Mouse (Mus musculus): ENCODE results near the gene Pyroxd1. TPM values are rescaled to one million over a fixed set of nuclear protein-coding genes. Genes with fewer than 3 reads are reported as not detected.

The Pyroxd1 gene
- total and polyA plus RNA-seq, 3 experiments: 2.3 to 18.8 (median 14.9) TPM

DNA sequence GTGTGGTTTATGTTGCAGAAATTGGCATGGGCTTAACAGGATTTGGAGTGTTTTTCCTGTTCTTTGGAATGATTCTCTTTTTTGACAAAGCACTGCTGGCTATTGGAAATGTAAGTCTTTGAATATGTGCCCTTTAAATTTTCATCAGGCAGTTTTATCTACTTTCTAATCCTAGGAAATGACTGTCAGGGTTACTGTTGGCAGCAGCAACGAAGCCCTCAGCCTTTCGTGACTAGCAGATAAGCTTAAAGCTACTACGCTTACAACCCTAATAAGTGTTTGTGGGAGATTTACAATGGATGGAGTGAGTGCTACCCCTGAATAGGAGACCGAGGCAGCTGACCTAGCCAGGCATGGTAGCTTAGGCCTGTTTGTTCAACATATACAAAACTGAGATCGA, 46.9 kb downstream of the Pyroxd1 start:
- TF ChIP-seq POLR2AphosphoS5 (IDR thresholded peaks at IDR 0.05; ENCODE audit: insufficient replicate concordance, low read depth, low read length) (no peak), TAL1 (conservative IDR thresholded peaks at IDR 0.05; ENCODE audit: low read depth, low read length) (no peak), GATA2 (IDR thresholded peaks at IDR 0.05; ENCODE audit: borderline replicate concordance, low read depth, low read length) (no peak)
- DNase-seq (ENCODE audit: low spot score) (no peak), ATAC-seq (ENCODE audit: extremely low read depth, insufficient number of reproducible peaks, low FRiP score, poor library complexity, severe bottlenecking) (no peak)
- Histone ChIP-seq H3K4me1 (ENCODE audit: insufficient read depth, low read depth, low read length) (peaks cover 17% of the 10 kb centered on the region), H3K36me3 (replicated peaks) (peaks cover 72% of the 10 kb centered on the region), H3K9me3 (replicated peaks) (no peaks in the 10 kb centered on the region), H3K27me3 (ENCODE audit: insufficient read depth, low read length) (no peaks in the 10 kb centered on the region), H3K4me3 (ENCODE audit: low read depth, low read length) (no peak overlapping the region)

- H3K4me1 ChIP-seq (ENCODE audit: insufficient read depth, low read depth, low read length): peaks cover 3% of the 10 kb centered on the region; the same call in 1 of the 2 replicates
- DNase-seq (ENCODE audit: low spot score): no peak
- H3K9me3 ChIP-seq (replicated peaks): no peaks in the 10 kb centered on the region
- no peak for ATAC-seq (ENCODE audit: extremely low read depth, insufficient number of reproducible peaks, low FRiP score, poor library complexity, severe bottlenecking)
- peaks cover 63% of the 10 kb centered on the region for H3K36me3 ChIP-seq (replicated peaks)
- H3K4me3 ChIP-seq (ENCODE audit: low read depth, low read length): no peak overlapping the region
- no peaks in the 10 kb centered on the region for H3K27me3 ChIP-seq (ENCODE audit: insufficient read depth, low read length)
- TF ChIP-seq GATA1 (IDR thresholded peaks at IDR 0.05; ENCODE audit: borderline replicate concordance, low read length) (no peak), CTCF (IDR thresholded peaks at IDR 0.05; ENCODE audit: low read depth, low read length) (no peak), TAL1 (conservative IDR thresholded peaks at IDR 0.05; ENCODE audit: low read depth, low read length) (no peak), GATA2 (IDR thresholded peaks at IDR 0.05; ENCODE audit: borderline replicate concordance, low read depth, low read length) (no peak), POLR2AphosphoS5 (IDR thresholded peaks at IDR 0.05; ENCODE audit: insufficient replicate concordance, low read depth, low read length) (no peak)
Measured at GRCm38 (mm10) chr6:142394669-142395068, 49.2 kb downstream of the Pyroxd1 start.

DNA sequence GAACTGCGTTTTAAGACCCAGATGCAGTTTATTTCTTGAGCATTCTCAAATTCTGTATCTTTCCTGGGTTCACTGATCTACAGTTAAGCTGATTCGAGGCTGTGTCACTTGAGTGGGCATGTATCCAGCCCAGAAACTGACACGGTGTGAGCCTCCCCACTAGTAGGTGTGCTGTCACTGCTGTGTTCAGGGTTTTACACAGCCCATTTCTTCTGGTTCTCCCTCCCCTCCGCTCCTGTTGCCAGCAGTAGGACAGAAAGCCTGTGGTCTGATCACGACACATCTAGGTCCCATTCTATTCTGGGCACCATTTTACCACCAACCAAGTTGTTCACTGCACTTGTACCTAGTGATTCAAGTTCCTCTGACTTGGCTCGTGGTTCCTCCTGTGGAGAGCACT, 50.3 kb downstream of the Pyroxd1 start:
- Histone ChIP-seq H3K27me3 (ENCODE audit: insufficient read depth, low read length) (no peaks in the 10 kb centered on the region), H3K4me1 (ENCODE audit: insufficient read depth, low read depth, low read length) (no peaks in the 10 kb centered on the region; the same call in 1 of the 2 replicates), H3K36me3 (replicated peaks) (peaks cover 63% of the 10 kb centered on the region), H3K4me3 (ENCODE audit: low read depth, low read length) (no peak overlapping the region), H3K9me3 (replicated peaks) (no peaks in the 10 kb centered on the region)
- TF ChIP-seq TAL1 (conservative IDR thresholded peaks at IDR 0.05; ENCODE audit: low read depth, low read length) (no peak), GATA2 (IDR thresholded peaks at IDR 0.05; ENCODE audit: borderline replicate concordance, low read depth, low read length) (no peak), CTCF (IDR thresholded peaks at IDR 0.05; ENCODE audit: low read depth, low read length) (no peak), GATA1 (IDR thresholded peaks at IDR 0.05; ENCODE audit: borderline replicate concordance, low read length) (no peak), POLR2AphosphoS5 (IDR thresholded peaks at IDR 0.05; ENCODE audit: insufficient replicate concordance, low read depth, low read length) (no peak)
- ATAC-seq (ENCODE audit: extremely low read depth, insufficient number of reproducible peaks, low FRiP score, poor library complexity, severe bottlenecking) (no peak), DNase-seq (ENCODE audit: low spot score) (no peak)

DNA sequence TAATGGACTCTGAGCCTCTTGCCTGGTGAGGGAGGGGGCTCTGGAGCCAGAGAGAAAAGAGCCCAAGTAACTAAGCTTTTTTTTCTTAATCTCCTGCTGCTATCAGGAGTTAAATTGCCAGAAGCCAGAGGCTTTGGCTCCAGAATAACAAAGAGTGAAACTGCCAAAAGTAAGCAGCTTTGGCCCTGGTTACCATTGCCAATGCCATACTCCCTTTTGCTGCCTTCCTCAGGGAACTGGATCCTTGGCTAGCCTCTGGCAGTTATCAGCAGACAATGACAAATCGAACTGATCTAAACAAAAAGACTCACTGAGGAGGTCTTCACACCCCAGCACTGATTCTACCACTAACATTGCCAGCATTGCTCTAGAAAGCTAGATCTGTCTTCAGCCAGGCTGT, 65.7 kb downstream of the Pyroxd1 start:
- ATAC-seq (ENCODE audit: extremely low read depth, insufficient number of reproducible peaks, low FRiP score, poor library complexity, severe bottlenecking) (no peak), DNase-seq (ENCODE audit: low spot score) (no peak)
- peaks cover 5% of the 10 kb centered on the region; the same call in 1 of the 2 replicates for H3K4me1 ChIP-seq (ENCODE audit: insufficient read depth, low read depth, low read length)
- H3K9me3 ChIP-seq (replicated peaks): no peaks in the 10 kb centered on the region
- TF ChIP-seq TAL1 (conservative IDR thresholded peaks at IDR 0.05; ENCODE audit: low read depth, low read length): no peak
- no peak overlapping the region for H3K4me3 ChIP-seq (ENCODE audit: low read depth, low read length)
- peaks cover 37% of the 10 kb centered on the region for H3K27me3 ChIP-seq (ENCODE audit: insufficient read depth, low read length)
- H3K36me3 ChIP-seq (replicated peaks): no peaks in the 10 kb centered on the region

Other genes with a start within 250 kb of the Pyroxd1 start
- gene Slco1a6, start 137.1 kb upstream of the Pyroxd1 start, total RNA-seq (2014; fragmentation: Nextera tagmentation): 2.0 TPM in 1 of 2 replicates, not detected in the other
- gene Slco1a6, start 137.1 kb upstream of the Pyroxd1 start, total RNA-seq (2017): 0.35 and 1.1 TPM in 2 replicates
- not detected in 2 replicates for gene Slco1a6, start 137.1 kb upstream of the Pyroxd1 start, polyA plus RNA-seq (2012)
- gene Iapp, start 47.2 kb upstream of the Pyroxd1 start, total RNA-seq (2014; fragmentation: Nextera tagmentation): not detected in 2 replicates
- not detected in 2 replicates for gene Iapp, start 47.2 kb upstream of the Pyroxd1 start, total RNA-seq (2017)
- not detected in 2 replicates for gene Iapp, start 47.2 kb upstream of the Pyroxd1 start, polyA plus RNA-seq (2012)
- not detected in 2 replicates for gene Slco1a5, start 22.7 kb upstream of the Pyroxd1 start, total RNA-seq (2014; fragmentation: Nextera tagmentation)
- gene Slco1a5, start 22.7 kb upstream of the Pyroxd1 start, total RNA-seq (2017): 0.05 TPM in 1 of 2 replicates, not detected in the other
- gene Slco1a5, start 22.7 kb upstream of the Pyroxd1 start, polyA plus RNA-seq (2012): not detected in 2 replicates
- gene Recql, start 41.4 kb downstream of the Pyroxd1 start, total RNA-seq (2014; fragmentation: Nextera tagmentation): 52.1 and 81.1 TPM in 2 replicates
- gene Recql, start 41.4 kb downstream of the Pyroxd1 start, total RNA-seq (2017): 49.5 and 50.5 TPM in 2 replicates
- gene Recql, start 41.4 kb downstream of the Pyroxd1 start, polyA plus RNA-seq (2012): 1.2 and 1.5 TPM in 2 replicates
- 31.2 and 33.6 TPM in 2 replicates for gene Golt1b, start 41.6 kb downstream of the Pyroxd1 start, total RNA-seq (2014; fragmentation: Nextera tagmentation)
- 45.9 and 51.2 TPM in 2 replicates for gene Golt1b, start 41.6 kb downstream of the Pyroxd1 start, total RNA-seq (2017)
- 13.1 and 15.7 TPM in 2 replicates for gene Golt1b, start 41.6 kb downstream of the Pyroxd1 start, polyA plus RNA-seq (2012)
- gene Spx, start 67.8 kb downstream of the Pyroxd1 start, total RNA-seq (2014; fragmentation: Nextera tagmentation): not detected in 2 replicates
- 0.11 TPM in 1 of 2 replicates, not detected in the other for gene Spx, start 67.8 kb downstream of the Pyroxd1 start, total RNA-seq (2017)
- not detected in 2 replicates for gene Spx, start 67.8 kb downstream of the Pyroxd1 start, polyA plus RNA-seq (2012)
- gene Gys2, start 127.5 kb downstream of the Pyroxd1 start, total RNA-seq (2014; fragmentation: Nextera tagmentation): not detected in 2 replicates
- not detected in 2 replicates for gene Gys2, start 127.5 kb downstream of the Pyroxd1 start, total RNA-seq (2017)
- gene Gys2, start 127.5 kb downstream of the Pyroxd1 start, polyA plus RNA-seq (2012): not detected in 2 replicates
- not detected in 2 replicates for gene Ldhb, start 162.3 kb downstream of the Pyroxd1 start, total RNA-seq (2014; fragmentation: Nextera tagmentation)
- not detected in 2 replicates for gene Ldhb, start 162.3 kb downstream of the Pyroxd1 start, total RNA-seq (2017)
- 0.09 TPM in 1 of 2 replicates, not detected in the other for gene Ldhb, start 162.3 kb downstream of the Pyroxd1 start, polyA plus RNA-seq (2012)
- gene Kcnj8, start 226.0 kb downstream of the Pyroxd1 start, total RNA-seq (2014; fragmentation: Nextera tagmentation): not detected in 2 replicates
- gene Kcnj8, start 226.0 kb downstream of the Pyroxd1 start, total RNA-seq (2017): 0.16 TPM in 1 of 2 replicates, not detected in the other
- gene Kcnj8, start 226.0 kb downstream of the Pyroxd1 start, polyA plus RNA-seq (2012): not detected in 2 replicates